Mouse (Mus musculus) T-helper 17 cell (primary cell): ENCODE data around the gene Smlr1.

Source experiments
- in situ Hi-C, 2 experiments: fragments of 300-600 bp; cut with MboI, MseI; formaldehyde crosslinking; loops; 1 replicate in 1 of 2; 2 replicates in 1 of 2; pipeline ENCODE4 v1.15.1; 2025; ENCODE audit warnings: high pct_unique_total_duplicates in 2 of 2

The Smlr1 gene

GRCm38 (mm10) chr10:25535891-25536331 is at the start of gene Smlr1:
Gene Smlr1 (minus strand): TSS chr10:25536267.
- in situ Hi-C loops: no loop called here

GRCm38 (mm10) chr10:25584899-25585298 is 48.8 kb upstream of the Smlr1 start:
- in situ Hi-C loops: no loop called here

GRCm38 (mm10) chr10:25580066-25580465 is 44.0 kb upstream of the Smlr1 start:
- in situ Hi-C loops: no loop called here

GRCm38 (mm10) chr10:25571319-25572240 is 35.5 kb upstream of the Smlr1 start:
- in situ Hi-C loops: no loop called here

- in situ Hi-C loops: no loop called here
These were observed 16.9 kb upstream of the Smlr1 start for GRCm38 (mm10) chr10:25552936-25553335.

- in situ Hi-C loops: no loop called here
These were observed 5.0 kb upstream of the Smlr1 start for GRCm38 (mm10) chr10:25541097-25541496.

- in situ Hi-C loops: no loop called here
These were observed 3.7 kb upstream of the Smlr1 start for GRCm38 (mm10) chr10:25539771-25540168.

- in situ Hi-C loops: no loop called here
These were observed 3.2 kb upstream of the Smlr1 start for GRCm38 (mm10) chr10:25539146-25539770.

GRCm38 (mm10) chr10:25538738-25539137 is 2.7 kb upstream of the Smlr1 start:
- in situ Hi-C loops: no loop called here

GRCm38 (mm10) chr10:25536621-25537020 is 554 bp upstream of the Smlr1 start:
- in situ Hi-C loops: no loop called here

- in situ Hi-C loops: no loop called here
These were observed 1.6 kb downstream of the Smlr1 start for GRCm38 (mm10) chr10:25534467-25534866.

- in situ Hi-C loops: no loop called here
These were observed 2.4 kb downstream of the Smlr1 start for GRCm38 (mm10) chr10:25533513-25534246.

- in situ Hi-C loops: no loop called here
These were observed 3.0 kb downstream of the Smlr1 start for GRCm38 (mm10) chr10:25533105-25533504.

- in situ Hi-C loops: no loop called here
These were observed 4.7 kb downstream of the Smlr1 start for GRCm38 (mm10) chr10:25531335-25531734.

GRCm38 (mm10) chr10:25527126-25527525 is 8.9 kb downstream of the Smlr1 start:
- in situ Hi-C loops: no loop called here

- in situ Hi-C loops: no loop called here
These were observed 9.4 kb downstream of the Smlr1 start for GRCm38 (mm10) chr10:25526622-25527021.

- in situ Hi-C loops: no loop called here
These were observed 9.9 kb downstream of the Smlr1 start for GRCm38 (mm10) chr10:25526156-25526555.

- in situ Hi-C loops: loop anchor here in 1 of 2 experiments (25.0 kb wide), 1 partner anchor 814 kb away; no protein-coding TSS in a partner anchor
These were observed 12.3 kb downstream of the Smlr1 start for GRCm38 (mm10) chr10:25523727-25524126.

- in situ Hi-C loops: loop anchor here in 1 of 2 experiments (25.0 kb wide), 1 partner anchor 817 kb away; no protein-coding TSS in a partner anchor
These were observed 15.6 kb downstream of the Smlr1 start for GRCm38 (mm10) chr10:25520428-25520827.

GRCm38 (mm10) chr10:25519954-25520353 is 16.1 kb downstream of the Smlr1 start:
- in situ Hi-C loops: loop anchor here in 1 of 2 experiments (25.0 kb wide), 1 partner anchor 817 kb away; no protein-coding TSS in a partner anchor

- in situ Hi-C loops: loop anchor here in 1 of 2 experiments (25.0 kb wide), 1 partner anchor 823 kb away; no protein-coding TSS in a partner anchor
These were observed 22.2 kb downstream of the Smlr1 start for GRCm38 (mm10) chr10:25513821-25514220.
